Mouse (Mus musculus) adrenal gland, adult 2 months (tissue): ENCODE data around the gene 1700001O22Rik. TPM values are rescaled to one million over a fixed set of nuclear protein-coding genes. Genes with fewer than 3 reads are reported as not detected.

ENCODE experiments used
- DNase-seq: peaks from one replicate; pipeline ENCODE4 v3.0.0; 2021
- polyA plus RNA-seq: library from polyadenylated mRNA; depleted of rRNA; stranded (reverse); fragments of >200 nt; gene quantifications from 2 replicates; pipeline ENCODE4 v1.2.3, GENCODE M21; 2012
- total RNA-seq, 2 experiments: library from RNA; stranded (reverse); gene quantifications; 2 replicates each; pipeline ENCODE4 v1.2.3; 2021

The 1700001O22Rik gene
- total and polyA plus RNA-seq, 3 experiments, result 1.8 to 5.0 (median 2.8) TPM

GRCm38 (mm10) chr2:30778235-30778634, 25.2 kb downstream of the 1700001O22Rik start:
- DNase-seq, result no peak

GRCm38 (mm10) chr2:30777266-30777665, 26.2 kb downstream of the 1700001O22Rik start:
- DNase-seq, result no peak

GRCm38 (mm10) chr2:30775955-30776354, 27.5 kb downstream of the 1700001O22Rik start:
- DNase-seq, result no peak

GRCm38 (mm10) chr2:30773313-30774005, 30.0 kb downstream of the 1700001O22Rik start:
- DNase-seq, result no peak

GRCm38 (mm10) chr2:30772581-30773312, 30.7 kb downstream of the 1700001O22Rik start:
- peak; percentile 71 for DNase-seq

- peak; percentile 93 for DNase-seq
Measured at GRCm38 (mm10) chr2:30771806-30772460, 31.5 kb downstream of the 1700001O22Rik start.

- no peak for DNase-seq
Measured at GRCm38 (mm10) chr2:30771368-30771805, 32.1 kb downstream of the 1700001O22Rik start.

GRCm38 (mm10) chr2:30769187-30769586, 34.3 kb downstream of the 1700001O22Rik start:
- peak; percentile 49 for DNase-seq

GRCm38 (mm10) chr2:30768529-30768928, 34.9 kb downstream of the 1700001O22Rik start:
- DNase-seq, result no peak

GRCm38 (mm10) chr2:30767626-30768240, 35.7 kb downstream of the 1700001O22Rik start:
- DNase-seq, result no peak

GRCm38 (mm10) chr2:30766446-30766845, 37.0 kb downstream of the 1700001O22Rik start:
- DNase-seq, result no peak

GRCm38 (mm10) chr2:30760706-30761105, 42.8 kb downstream of the 1700001O22Rik start:
- peak; percentile 46 for DNase-seq

- DNase-seq, result peak; percentile 36
Measured at GRCm38 (mm10) chr2:30759858-30760547, 43.5 kb downstream of the 1700001O22Rik start.

- DNase-seq, result no peak
Measured at GRCm38 (mm10) chr2:30759442-30759841, 44.0 kb downstream of the 1700001O22Rik start.

GRCm38 (mm10) chr2:30759088-30759374, 44.4 kb downstream of the 1700001O22Rik start:
- no peak for DNase-seq

GRCm38 (mm10) chr2:30758341-30759087, 44.9 kb downstream of the 1700001O22Rik start:
- DNase-seq, result peak; percentile 89

- DNase-seq, result no peak
Measured at GRCm38 (mm10) chr2:30756962-30757715, 46.3 kb downstream of the 1700001O22Rik start.

GRCm38 (mm10) chr2:30755985-30756765, 47.3 kb downstream of the 1700001O22Rik start:
- DNase-seq, result no peak

- DNase-seq, result no peak
Measured at GRCm38 (mm10) chr2:30754831-30755230, 48.6 kb downstream of the 1700001O22Rik start.

- peak; percentile 93 for DNase-seq
Measured at GRCm38 (mm10) chr2:30753219-30753618, 50.2 kb downstream of the 1700001O22Rik start.
